Mouse (Mus musculus) hindbrain, embryonic 16.5 days (tissue): Measurements from ENCODE around the gene Npas3. TPM values are rescaled to one million over a fixed set of nuclear protein-coding genes. Genes with fewer than 3 reads are reported as not detected.

Source experiments
- ATAC-seq: fragments of 200-750 bp; cut with Nextera tagmentation; 2 replicates; pipeline ENCODE4 v1.8.0; 2017; ENCODE audit warnings: moderate TSS enrichment, moderate library complexity
- H3K27ac ChIP-seq: fragments of 300-500 bp; sonication (generic); 2 replicates; pipeline ENCODE4 v1.5.1; 2014; ENCODE audit warnings: low read depth, mild to moderate bottlenecking, control low read depth, low read length, moderate library complexity
- H3K27me3 ChIP-seq: fragments of 300-500 bp; sonication (generic); replicated peaks from 2 replicates; pipeline ENCODE4 v1.6.1; 2014; ENCODE audit warnings: low read length; ENCODE audit not compliant: control insufficient read depth, insufficient read depth
- H3K36me3 ChIP-seq: fragments of 300-500 bp; sonication (generic); 2 replicates; pipeline ENCODE4 v1.6.1; 2014; ENCODE audit warnings: mild to moderate bottlenecking, low read length, moderate library complexity, mixed read lengths; ENCODE audit not compliant: control insufficient read depth, insufficient read depth
- H3K4me1 ChIP-seq: fragments of 300-500 bp; sonication (generic); 2 replicates; pipeline ENCODE4 v1.6.1; 2014; ENCODE audit warnings: low read depth, low read length; ENCODE audit not compliant: control insufficient read depth, insufficient read depth
- H3K4me2 ChIP-seq: fragments of 300-500 bp; sonication (generic); 2 replicates; pipeline ENCODE4 v1.6.1; 2014; ENCODE audit warnings: mild to moderate bottlenecking, low read length, control low read depth, moderate library complexity
- H3K4me3 ChIP-seq: fragments of 300-500 bp; sonication (generic); 2 replicates; pipeline ENCODE4 v1.5.1; 2014; ENCODE audit warnings: mild to moderate bottlenecking, low read length, control low read depth, moderate library complexity
- H3K9ac ChIP-seq: fragments of 300-500 bp; sonication (generic); 2 replicates; pipeline ENCODE4 v1.6.1; 2014; ENCODE audit warnings: low read depth, mild to moderate bottlenecking, control low read depth, low read length, moderate library complexity
- H3K9me3 ChIP-seq: fragments of 300-500 bp; sonication (generic); 2 replicates; pipeline ENCODE4 v1.6.1; 2014; ENCODE audit warnings: mild to moderate bottlenecking, low read length, moderate library complexity; ENCODE audit not compliant: control insufficient read depth
- WGBS: fragments of 180-500 bp; shearing (Covaris S2); extraction: QIAGEN DNeasy Blood & Tissue Kit; methylation state at CpG from one replicate; pipeline ENCODE4 v1.1.7; 2014; 5-methylcytosine and 5-hydroxymethylcytosine counted together
- polyA plus RNA-seq: library from polyadenylated mRNA; unstranded; fragments of >200 nt; fragmentation: Nextera tagmentation; extraction: Ambion mirVana; gene quantifications from 2 replicates; pipeline ENCODE4 v1.2.1, GENCODE M21; 2015

Gene Npas3
- polyA plus RNA-seq, 1 experiment from 2014 or later: 21.4 TPM

DNA sequence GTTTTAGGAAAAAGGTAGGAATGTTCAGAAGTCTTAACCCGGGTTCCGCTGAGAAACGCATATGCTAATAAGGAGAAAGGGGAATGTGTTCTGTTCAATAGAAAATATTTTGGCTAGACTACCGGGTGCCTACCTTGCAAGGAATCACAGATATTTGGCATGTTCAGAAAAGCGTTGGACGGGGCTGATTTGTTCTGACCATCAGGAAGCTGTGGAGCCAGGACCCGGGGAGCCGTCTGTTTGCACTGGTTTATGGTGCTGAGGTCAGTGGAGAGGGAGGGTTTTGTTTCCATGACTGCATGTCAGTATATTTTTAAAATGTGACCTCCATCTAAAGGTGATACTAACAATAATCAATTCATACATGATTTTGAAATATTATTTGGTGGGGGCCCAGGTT is 43.5 kb downstream of the Npas3 start:
- ATAC-seq: no peak
- Histone ChIP-seq H3K9ac (no peak overlapping the region), H3K4me1 (peaks cover 8% of the 10 kb centered on the region), H3K27ac (peak overlapping the region; percentile 73), H3K9me3 (no peaks in the 10 kb centered on the region), H3K4me3 (no peak overlapping the region), H3K36me3 (no peaks in the 10 kb centered on the region), H3K4me2 (0 out of 2 replicates have a peak overlapping the region, but pooled peaks have one; percentile 12), H3K27me3 (no peaks in the 10 kb centered on the region)
- 37% methylated on average over 8 of the region's 8 CpGs for WGBS

DNA sequence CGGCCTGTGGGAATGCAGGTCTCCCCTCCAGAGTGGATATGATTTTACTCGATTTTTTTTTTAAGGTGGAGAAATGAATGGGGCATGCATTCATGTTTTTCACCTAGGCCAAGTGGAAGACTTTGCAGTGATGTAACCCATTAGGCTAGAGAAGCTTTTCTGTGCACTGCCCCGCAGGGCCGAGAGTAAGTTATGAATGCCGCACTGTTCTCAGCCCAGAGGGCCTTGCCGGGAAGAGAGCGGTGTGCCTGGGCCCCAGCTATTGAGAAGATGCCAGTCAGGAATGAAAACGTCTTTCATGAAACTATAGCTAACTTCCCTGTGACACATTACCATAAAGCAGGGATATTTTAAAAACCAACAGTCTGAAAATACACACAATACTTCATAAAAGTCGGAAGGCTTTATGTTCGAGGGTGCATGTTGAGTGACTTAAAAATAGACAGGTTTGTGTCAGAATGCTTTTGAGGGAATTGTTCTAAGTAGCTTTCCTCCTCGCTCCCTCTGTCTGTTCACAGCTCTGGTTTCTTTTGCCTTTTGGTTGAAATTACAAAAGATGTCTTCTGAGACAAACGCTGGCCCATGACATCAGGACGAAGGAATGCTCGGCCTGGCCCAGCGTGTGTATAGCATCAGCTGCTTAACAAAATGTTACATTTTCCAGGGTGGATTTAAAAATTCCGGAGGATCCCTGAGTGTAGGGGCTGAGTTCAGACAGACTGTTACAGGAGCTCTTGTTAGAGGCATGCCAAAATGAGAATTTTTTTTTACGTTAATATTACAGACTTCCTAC is 44.2 kb downstream of the Npas3 start:
- peak; percentile 87 for ATAC-seq
- Histone ChIP-seq H3K9ac (no peak overlapping the region), H3K4me1 (peaks cover 8% of the 10 kb centered on the region)

DNA sequence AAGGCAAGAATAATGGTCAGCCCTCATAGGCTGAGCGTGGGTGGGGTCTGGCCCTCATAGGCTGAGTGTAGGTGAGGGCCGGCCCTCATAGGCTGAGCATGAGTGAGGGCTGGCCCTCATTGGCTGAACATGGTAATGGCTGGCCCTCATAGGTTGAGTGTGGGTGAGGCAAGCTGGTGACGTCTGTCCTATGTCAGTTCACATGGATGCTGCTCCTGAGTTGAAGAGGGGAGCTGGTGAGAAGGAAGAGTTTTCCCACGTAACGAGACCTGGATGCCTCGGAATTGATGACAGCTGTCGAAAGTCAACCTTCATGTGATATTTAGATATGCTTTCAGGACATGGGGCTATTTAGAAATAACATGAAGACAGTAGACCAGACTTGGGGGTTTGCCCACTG is 45.5 kb downstream of the Npas3 start:
- Histone ChIP-seq H3K36me3 (no peaks in the 10 kb centered on the region), H3K9me3 (no peaks in the 10 kb centered on the region), H3K27me3 (no peaks in the 10 kb centered on the region), H3K27ac (no peak overlapping the region), H3K9ac (no peak overlapping the region), H3K4me3 (no peak overlapping the region), H3K4me1 (peaks cover 18% of the 10 kb centered on the region), H3K4me2 (no peak overlapping the region)
- no peak for ATAC-seq
- WGBS: 93% methylated on average over 7 of the region's 7 CpGs

More for the DNA sequence above, 44.2 kb downstream of the Npas3 start:
- H3K4me3 ChIP-seq: no peak overlapping the region
- WGBS: 20% methylated on average over 17 of the region's 17 CpGs
- no peaks in the 10 kb centered on the region for H3K27me3 ChIP-seq
- peak overlapping the region; percentile 12; the same call in 1 of the 2 replicates for H3K4me2 ChIP-seq
- peak overlapping the region; percentile 73 for H3K27ac ChIP-seq
- no peaks in the 10 kb centered on the region for H3K9me3 ChIP-seq
- no peaks in the 10 kb centered on the region for H3K36me3 ChIP-seq

DNA sequence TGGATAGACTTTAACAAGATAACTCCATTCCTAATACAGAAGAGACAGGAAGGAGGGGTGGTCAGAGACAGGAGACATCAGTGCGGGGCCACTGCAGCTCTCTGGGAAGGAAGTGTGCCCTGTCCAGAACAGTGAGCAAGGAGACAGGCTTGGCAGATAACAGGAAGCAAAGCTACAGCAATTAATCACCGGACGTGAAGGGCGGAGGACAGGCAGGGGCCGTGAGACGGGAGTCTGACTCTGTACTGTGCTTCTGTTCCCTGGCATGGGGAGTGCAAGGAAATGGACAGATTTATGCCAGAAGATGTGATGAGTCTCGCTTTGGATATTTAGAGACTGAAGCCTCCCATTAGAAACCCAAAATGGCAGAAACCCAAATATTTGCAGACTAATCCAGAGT is 47.3 kb downstream of the Npas3 start:
- H3K4me3 ChIP-seq: no peak overlapping the region
- H3K36me3 ChIP-seq: no peaks in the 10 kb centered on the region
- H3K27me3 ChIP-seq: no peaks in the 10 kb centered on the region
- no peak overlapping the region for H3K4me2 ChIP-seq
- no peak overlapping the region for H3K27ac ChIP-seq
- H3K4me1 ChIP-seq: peaks cover 22% of the 10 kb centered on the region
- no peaks in the 10 kb centered on the region for H3K9me3 ChIP-seq
- WGBS: 42% methylated on average over 7 of the region's 7 CpGs
- ATAC-seq: peak; percentile 23; the same call in 1 of the 2 replicates
- no peak overlapping the region for H3K9ac ChIP-seq

DNA sequence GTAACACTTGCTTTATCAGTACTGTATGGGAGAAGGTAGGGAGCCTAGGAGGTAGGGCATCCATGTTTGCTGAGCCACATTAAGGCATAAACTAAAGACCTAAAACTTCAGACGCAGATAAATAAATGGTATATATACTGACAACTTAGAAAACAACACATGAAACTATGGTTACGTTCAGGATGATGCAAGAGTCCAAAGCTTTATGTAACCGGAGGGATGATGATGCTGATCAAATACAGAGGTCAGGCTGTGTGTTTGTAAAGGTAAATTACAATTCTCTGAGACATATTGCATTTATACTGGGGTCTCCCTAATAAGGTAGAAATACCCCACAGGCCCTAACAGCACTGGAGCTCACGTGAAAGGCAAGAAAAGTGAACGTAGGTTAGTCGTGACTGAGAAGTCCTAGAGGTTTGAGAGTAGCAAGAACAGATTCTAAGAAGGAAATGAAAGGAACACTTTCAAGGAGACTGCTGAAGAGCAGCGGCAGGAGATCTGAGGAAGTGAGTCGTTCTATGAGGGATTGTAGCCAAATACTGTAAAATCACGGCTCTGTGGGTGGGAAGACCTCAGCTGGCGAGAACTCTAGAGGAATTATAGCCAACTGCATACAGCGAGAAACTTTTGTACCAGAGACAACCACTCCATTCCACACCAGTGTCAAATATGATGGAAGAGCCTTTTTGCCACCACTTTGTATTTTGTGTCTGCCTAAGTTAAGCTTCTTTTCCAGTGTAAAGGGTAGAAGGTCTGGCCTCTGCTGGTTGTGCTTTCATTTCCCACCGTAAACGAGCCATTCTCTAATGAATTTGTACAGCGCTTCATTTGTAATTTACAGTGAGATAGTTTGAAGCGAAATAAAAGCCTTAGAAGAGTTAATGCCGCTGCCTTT is 49.7 kb downstream of the Npas3 start:
- WGBS: 52% methylated on average over 16 of the region's 16 CpGs
- H3K36me3 ChIP-seq: no peaks in the 10 kb centered on the region
- no peaks in the 10 kb centered on the region for H3K27me3 ChIP-seq
- H3K9ac ChIP-seq: no peak overlapping the region
- no peaks in the 10 kb centered on the region for H3K9me3 ChIP-seq
- peak; percentile 41; the same call in 1 of the 2 replicates for ATAC-seq
- no peak overlapping the region for H3K4me3 ChIP-seq
- H3K4me2 ChIP-seq: peak overlapping the region; percentile 39
- no peak overlapping the region for H3K27ac ChIP-seq
- peaks cover 16% of the 10 kb centered on the region for H3K4me1 ChIP-seq

DNA sequence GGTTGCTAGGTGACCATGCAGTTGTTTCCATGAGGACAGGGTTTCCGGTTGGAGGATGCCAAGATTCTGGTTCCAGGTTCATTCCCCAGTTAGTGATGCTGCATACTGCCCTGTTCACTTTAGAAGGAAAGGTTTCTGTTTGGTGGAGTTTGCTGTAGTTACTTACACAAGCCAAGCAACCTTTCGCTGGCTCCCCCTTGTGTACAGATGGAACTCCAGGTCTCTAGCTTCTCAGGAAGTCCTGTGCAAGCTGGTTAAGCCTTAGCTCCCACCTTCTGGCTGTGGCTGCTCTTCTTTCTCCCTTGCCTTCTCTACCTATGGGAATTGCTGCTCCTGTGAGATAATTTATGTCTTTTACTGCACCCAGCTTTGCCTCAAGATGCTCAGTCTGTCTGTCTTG is 52.5 kb downstream of the Npas3 start:
- Histone ChIP-seq H3K9me3 (no peaks in the 10 kb centered on the region), H3K27me3 (no peaks in the 10 kb centered on the region), H3K27ac (no peak overlapping the region), H3K4me1 (peaks cover 14% of the 10 kb centered on the region), H3K9ac (no peak overlapping the region), H3K4me3 (no peak overlapping the region), H3K4me2 (no peak overlapping the region), H3K36me3 (no peaks in the 10 kb centered on the region)
- WGBS: 49% methylated on average over 2 of the region's 2 CpGs
- ATAC-seq: no peak

DNA sequence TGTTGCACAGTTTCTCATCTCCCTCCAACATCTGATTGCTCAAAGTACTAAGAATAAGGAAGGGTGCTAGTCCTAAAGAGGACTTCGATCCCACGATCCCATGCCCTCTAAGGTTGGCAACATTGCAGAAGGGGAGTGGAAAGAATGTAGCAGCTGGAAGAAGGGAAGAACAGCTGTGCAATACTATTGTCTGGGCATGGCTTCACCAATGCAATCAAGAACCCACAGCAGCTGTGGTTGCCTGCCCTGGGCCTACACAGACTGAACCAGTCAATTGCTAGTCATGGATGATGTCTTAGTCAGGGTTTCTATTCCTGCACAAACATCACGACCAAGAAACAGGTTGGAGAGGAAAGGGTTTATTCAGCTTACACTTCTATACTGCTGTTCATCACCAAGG is 53.7 kb downstream of the Npas3 start:
- Histone ChIP-seq H3K9ac (no peak overlapping the region), H3K36me3 (no peaks in the 10 kb centered on the region), H3K27me3 (no peaks in the 10 kb centered on the region), H3K4me1 (peaks cover 14% of the 10 kb centered on the region), H3K4me3 (no peak overlapping the region), H3K4me2 (no peak overlapping the region), H3K27ac (no peak overlapping the region), H3K9me3 (no peaks in the 10 kb centered on the region)
- 87% methylated on average over 3 of the region's 3 CpGs for WGBS
- ATAC-seq: no peak

DNA sequence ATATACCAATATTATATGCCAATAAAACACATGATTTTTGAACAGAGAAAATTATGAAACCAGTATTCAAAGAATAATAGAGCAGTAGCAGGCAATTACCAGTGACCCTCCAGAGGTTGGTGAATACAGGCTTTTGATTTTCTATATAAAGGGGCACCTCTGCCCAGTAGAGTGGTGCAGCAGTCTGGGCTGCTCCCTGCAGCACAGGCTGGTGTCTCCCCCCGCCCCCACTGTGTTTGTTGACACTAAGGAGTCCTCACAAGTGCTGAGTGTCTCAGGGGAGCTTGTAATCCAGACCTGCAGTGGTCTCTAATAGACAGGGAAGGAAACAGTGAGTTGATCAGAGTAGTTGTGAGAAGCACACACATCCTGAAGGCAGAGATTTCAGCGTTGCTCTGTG is 68.2 kb downstream of the Npas3 start:
- Histone ChIP-seq H3K9ac (no peak overlapping the region), H3K4me2 (no peak overlapping the region), H3K27ac (no peak overlapping the region), H3K36me3 (no peaks in the 10 kb centered on the region), H3K27me3 (no peaks in the 10 kb centered on the region), H3K4me3 (no peak overlapping the region), H3K9me3 (no peaks in the 10 kb centered on the region), H3K4me1 (peaks cover 6% of the 10 kb centered on the region)
- 56% methylated on average over 2 of the region's 2 CpGs for WGBS
- ATAC-seq: no peak

DNA sequence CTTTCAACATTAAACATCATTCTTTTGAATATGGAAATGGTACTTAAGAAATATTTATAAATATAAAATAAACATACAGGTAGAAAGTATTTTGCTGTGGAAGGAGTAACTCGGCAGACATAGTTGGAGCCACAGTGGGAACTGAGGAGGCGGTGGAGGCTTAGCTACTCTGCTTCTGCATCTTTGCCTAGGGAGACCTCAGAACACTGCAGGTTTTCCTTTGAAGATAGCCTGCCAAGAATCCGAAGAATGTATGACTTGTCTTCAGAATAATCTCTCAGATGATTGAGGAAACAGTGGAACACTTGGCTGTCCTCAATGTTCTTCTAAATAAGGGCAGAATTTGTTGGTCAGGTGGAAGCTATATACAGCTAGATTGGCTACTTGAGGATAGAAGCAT is 69.3 kb downstream of the Npas3 start:
- no peak overlapping the region for H3K4me3 ChIP-seq

More for the DNA sequence above, 69.3 kb downstream of the Npas3 start:
- no peak for ATAC-seq
- no peaks in the 10 kb centered on the region for H3K9me3 ChIP-seq
- H3K36me3 ChIP-seq: no peaks in the 10 kb centered on the region
- 76% methylated on average over 3 of the region's 3 CpGs for WGBS
- H3K27me3 ChIP-seq: no peaks in the 10 kb centered on the region
- no peak overlapping the region for H3K27ac ChIP-seq
- H3K9ac ChIP-seq: no peak overlapping the region
- peaks cover 6% of the 10 kb centered on the region for H3K4me1 ChIP-seq
- H3K4me2 ChIP-seq: no peak overlapping the region
